Mouse (Mus musculus) erythroblast, embryonic 14.5 days (primary cell): Measurements from ENCODE around the gene Ubr1.

Experiments used
- GATA1 ChIP-seq: IDR thresholded peaks from 2 replicates; pipeline ENCODE4 v1.6.1; 2012; ENCODE audit warnings: low read length, inconsistent platforms, mixed read lengths
- TAL1 ChIP-seq: IDR thresholded peaks from 3 replicates; pipeline ENCODE4 v1.6.1; 2012; ENCODE audit warnings: low read length, inconsistent platforms, mixed read lengths

DNA sequence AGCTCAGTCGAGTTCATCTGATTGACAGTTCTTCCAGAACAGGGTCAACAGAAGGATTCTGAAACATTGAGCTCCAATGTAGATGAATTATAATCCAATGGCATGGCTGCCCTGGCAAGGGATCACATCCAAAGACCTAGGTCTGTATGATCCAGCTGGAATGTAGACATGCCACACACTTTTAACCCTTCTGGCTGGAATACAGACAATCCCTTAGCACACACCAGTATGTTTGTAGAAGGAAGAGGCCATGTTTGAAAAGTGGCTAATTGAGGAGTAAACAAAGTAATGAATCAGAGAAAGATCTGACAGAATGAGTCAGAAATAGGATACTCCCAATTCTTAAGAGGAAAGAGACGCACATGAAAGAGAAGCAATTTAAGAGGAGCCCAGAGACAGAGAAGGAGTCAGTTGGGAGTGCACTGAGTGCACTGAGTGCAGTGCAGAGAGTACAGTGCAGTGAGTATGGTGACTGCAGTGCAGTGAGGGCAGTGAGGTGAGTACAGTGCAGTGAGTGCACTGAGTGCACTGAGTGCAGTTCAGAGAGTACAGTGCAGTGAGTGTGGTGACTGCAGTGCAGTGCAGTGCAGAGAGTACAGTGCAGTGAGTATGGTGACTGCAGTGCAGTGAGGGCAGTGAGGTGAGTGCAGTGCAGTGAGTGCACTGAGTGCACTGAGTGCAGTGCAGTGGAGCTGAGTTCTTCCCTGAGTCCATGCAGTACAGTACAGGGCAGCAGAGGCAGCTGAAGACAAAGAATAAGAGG, 18.2 kb downstream of the Ubr1 start:
- TF ChIP-seq GATA1 (no peak), TAL1 (no peak)
